Mouse (Mus musculus) bone marrow, adult 2 months (tissue): ENCODE measurements around the gene Tsc2.

Experiments used
- CTCF ChIP-seq: fragments of 200-500 bp; IDR thresholded peaks from 2 replicates; pipeline ENCODE4 v1.5.1; 2011; ENCODE audit warnings: low read length, control low read depth; ENCODE audit not compliant: control insufficient read depth, insufficient read depth
- POLR2A ChIP-seq: fragments of 200-500 bp; IDR thresholded peaks from 2 replicates; pipeline ENCODE4 v1.6.1; 2011; ENCODE audit warnings: low read depth, mild to moderate bottlenecking, control low read depth, low read length, borderline replicate concordance; ENCODE audit not compliant: control insufficient read depth

GRCm38 (mm10) chr17:24597989-24598388 lies 34.4 kb downstream of the Tsc2 start:
- TF ChIP-seq CTCF = no peak
- no peak for TF ChIP-seq POLR2A
